Mouse (Mus musculus) liver, adult 2 months (tissue): ENCODE measurements around the gene Hs6st3. TPM values are rescaled to one million over a fixed set of nuclear protein-coding genes. Genes with fewer than 3 reads are reported as not detected.

Source experiments
- DNase-seq: peaks from one replicate; pipeline ENCODE4 v3.0.0-alpha.2; 2011; ENCODE audit warnings: low read depth, low spot score; ENCODE audit errors: extremely low read depth
- H3K27ac ChIP-seq: fragments of 200-500 bp; replicated peaks from 2 replicates; pipeline ENCODE4 v1.5.1; 2012; ENCODE audit warnings: low read depth, mild to moderate bottlenecking, control low read depth, inconsistent platforms, low read length; ENCODE audit not compliant: insufficient read depth
- H3K27me3 ChIP-seq: fragments of 200-500 bp; 2 replicates; pipeline ENCODE4 v1.6.1; 2012; ENCODE audit warnings: mild to moderate bottlenecking, moderate library complexity, low read length, inconsistent platforms; ENCODE audit not compliant: control insufficient read depth, insufficient read depth
- H3K36me3 ChIP-seq: fragments of 200-500 bp; 2 replicates; pipeline ENCODE4 v1.6.1; 2012; ENCODE audit warnings: low read length, inconsistent platforms; ENCODE audit not compliant: control insufficient read depth, insufficient read depth
- H3K4me1 ChIP-seq: fragments of 200-500 bp; 2 replicates; pipeline ENCODE4 v1.6.1; 2011; ENCODE audit warnings: low read length; ENCODE audit not compliant: control insufficient read depth, insufficient read depth
- H3K4me3 ChIP-seq: fragments of 200-500 bp; 2 replicates; pipeline ENCODE4 v1.5.1; 2011; ENCODE audit warnings: low read depth, mild to moderate bottlenecking, control low read depth, low read length, moderate library complexity; ENCODE audit not compliant: insufficient read depth
- H3K79me2 ChIP-seq: fragments of 200-500 bp; 2 replicates; pipeline ENCODE4 v1.6.1; 2012; ENCODE audit warnings: inconsistent platforms, mild to moderate bottlenecking, low read length, moderate library complexity; ENCODE audit not compliant: control insufficient read depth, insufficient read depth
- H3K9ac ChIP-seq: fragments of 200-500 bp; 2 replicates; pipeline ENCODE4 v1.6.1; 2012; ENCODE audit warnings: low read depth, mild to moderate bottlenecking, control low read depth, inconsistent platforms, low read length
- CTCF ChIP-seq: fragments of 200-500 bp; IDR thresholded peaks from 2 replicates; pipeline ENCODE4 v1.5.1; 2011; ENCODE audit warnings: low read depth, low read length, control low read depth
- POLR2A ChIP-seq: fragments of 200-500 bp; IDR thresholded peaks from 2 replicates; pipeline ENCODE4 v1.6.1; 2011; ENCODE audit warnings: low read length, control low read depth; ENCODE audit not compliant: insufficient read depth; ENCODE audit errors: extremely low read depth
- WGBS: fragments of 180-500 bp; shearing (Covaris S2); methylation state at CpG from one replicate; pipeline ENCODE4 v1.1.7; 2018; 5-methylcytosine and 5-hydroxymethylcytosine counted together
- polyA plus RNA-seq: library from polyadenylated mRNA; depleted of rRNA; stranded (reverse); fragments of >200 nt; gene quantifications from 2 replicates; pipeline ENCODE4 v1.2.3, GENCODE M21; 2012
- total RNA-seq: library from RNA; depleted of rRNA; stranded (reverse); fragments of >200 nt; gene quantifications from 2 replicates; pipeline ENCODE4 v1.2.3, GENCODE M21; 2014

Hs6st3 gene
- total and polyA plus RNA-seq, 2 experiments = 0.06 to 0.09 TPM

- H3K27ac ChIP-seq = no peak overlapping the region
- no peaks in the 10 kb centered on the region for H3K36me3 ChIP-seq
- H3K9ac ChIP-seq = no peak overlapping the region
- WGBS = 66% methylated on average over 12 of the region's 12 CpGs
- no peaks in the 10 kb centered on the region for H3K27me3 ChIP-seq
- DNase-seq = no peak
- no peaks in the 10 kb centered on the region for H3K4me1 ChIP-seq
- TF ChIP-seq CTCF = no peak
- no peak for TF ChIP-seq POLR2A
- H3K4me3 ChIP-seq = no peak overlapping the region
- no peaks in the 10 kb centered on the region for H3K79me2 ChIP-seq
These were observed 709.4 kb downstream of the Hs6st3 start for GRCm38 (mm10) chr14:119847540-119847939.

- Histone ChIP-seq H3K4me3 (no peak overlapping the region), H3K27me3 (no peaks in the 10 kb centered on the region), H3K79me2 (no peaks in the 10 kb centered on the region), H3K9ac (no peak overlapping the region), H3K36me3 (no peaks in the 10 kb centered on the region), H3K27ac (no peak overlapping the region), H3K4me1 (no peaks in the 10 kb centered on the region)
- WGBS = 62% methylated on average over 4 of the region's 4 CpGs
- no peak for DNase-seq
- TF ChIP-seq POLR2A = no peak
- TF ChIP-seq CTCF = no peak
These were observed 710.7 kb downstream of the Hs6st3 start for GRCm38 (mm10) chr14:119848759-119849298.

- Histone ChIP-seq H3K9ac (no peak overlapping the region), H3K36me3 (no peaks in the 10 kb centered on the region), H3K79me2 (no peaks in the 10 kb centered on the region), H3K27ac (no peak overlapping the region), H3K27me3 (no peaks in the 10 kb centered on the region), H3K4me3 (no peak overlapping the region), H3K4me1 (no peaks in the 10 kb centered on the region)
- no peak for DNase-seq
- no peak for TF ChIP-seq POLR2A
- TF ChIP-seq CTCF = no peak
- WGBS = 63% methylated on average over 7 of the region's 7 CpGs
These were observed 711.2 kb downstream of the Hs6st3 start for GRCm38 (mm10) chr14:119849338-119849737.

GRCm38 (mm10) chr14:119852139-119852538 is 714.0 kb downstream of the Hs6st3 start:
- Histone ChIP-seq H3K36me3 (no peaks in the 10 kb centered on the region), H3K27me3 (no peaks in the 10 kb centered on the region; the same call in 1 of the 2 replicates), H3K27ac (no peak overlapping the region), H3K9ac (no peak overlapping the region), H3K4me1 (no peaks in the 10 kb centered on the region), H3K4me3 (no peak overlapping the region), H3K79me2 (no peaks in the 10 kb centered on the region)
- DNase-seq = no peak
- TF ChIP-seq CTCF (no peak), POLR2A (no peak)
- WGBS = 13% methylated on average over 5 of the region's 5 CpGs

GRCm38 (mm10) chr14:119857338-119858291 is 719.5 kb downstream of the Hs6st3 start:
- Histone ChIP-seq H3K27me3 (no peaks in the 10 kb centered on the region; the same call in 1 of the 2 replicates), H3K79me2 (no peaks in the 10 kb centered on the region), H3K9ac (no peak overlapping the region), H3K4me1 (no peaks in the 10 kb centered on the region), H3K27ac (no peak overlapping the region), H3K4me3 (no peak overlapping the region), H3K36me3 (no peaks in the 10 kb centered on the region)
- DNase-seq = no peak
- 58% methylated on average over 23 of the region's 23 CpGs for WGBS
- TF ChIP-seq POLR2A = no peak
- TF ChIP-seq CTCF = no peak
